Mouse (Mus musculus) myocyte (in vitro differentiated cells): ENCODE measurements at regions not wholly inside any gene's neighbourhood (a gene's known extent, or its start where the extent isn't known, plus 50 kb on each side); places are given as distances from the start of the nearest gene placed in this dataset.

Source experiments
- H3K27me3 ChIP-seq: one replicate; pipeline ENCODE4 v1.6.1; 2011; ENCODE audit not compliant: control insufficient read depth, insufficient read depth, insufficient read length
- H3K36me3 ChIP-seq: one replicate; pipeline ENCODE4 v1.6.1; 2011; ENCODE audit not compliant: control insufficient read depth, insufficient read depth
- H3K4me2 ChIP-seq: one replicate; pipeline ENCODE4 v1.6.1; 2011; ENCODE audit warnings: low read depth, control low read depth
- H3K4me3 ChIP-seq: one replicate; pipeline ENCODE4 v1.5.1; 2011; ENCODE audit warnings: mild to moderate bottlenecking, control low read depth, moderate library complexity
- H3K79me2 ChIP-seq: one replicate; pipeline ENCODE4 v1.6.1; 2011; ENCODE audit not compliant: control insufficient read depth, insufficient read depth
- H3ac ChIP-seq: one replicate; pipeline ENCODE4 v1.6.1; 2011; ENCODE audit not compliant: control insufficient read depth, insufficient read length
- CEBPB ChIP-seq: IDR thresholded peaks from 2 replicates; pipeline ENCODE4 v1.6.1; 2011; ENCODE audit warnings: mild to moderate bottlenecking, moderate library complexity; ENCODE audit not compliant: poor library complexity, insufficient read depth, severe bottlenecking
- E2F4 ChIP-seq: IDR thresholded peaks from one replicate; pipeline ENCODE4 v1.6.1; 2011; ENCODE audit warnings: mild to moderate bottlenecking, control low read depth, moderate library complexity; ENCODE audit not compliant: insufficient read depth
- MAX ChIP-seq: IDR thresholded peaks from one replicate; pipeline ENCODE4 v1.6.1; 2011; ENCODE audit warnings: low read depth, mild to moderate bottlenecking, control low read depth
- MYOD1 ChIP-seq, 3 experiments: IDR thresholded peaks; one replicate each; pipeline ENCODE4 v1.6.1; 2011; ENCODE audit warnings: control low read depth in 2 of 3, low read depth in 2 of 3, mild to moderate bottlenecking in 2 of 3, moderate library complexity in 1 of 3; ENCODE audit not compliant: insufficient read length in 2 of 3, control insufficient read depth in 1 of 3
- MYOG ChIP-seq, 3 experiments: IDR thresholded peaks; one replicate each; pipeline ENCODE4 v1.6.1; 2011; ENCODE audit warnings: control low read depth in 2 of 3, low read depth in 2 of 3, mild to moderate bottlenecking in 2 of 3; ENCODE audit not compliant: insufficient read length in 2 of 3, control insufficient read depth in 1 of 3, insufficient read depth in 1 of 3
- POLR2A ChIP-seq: IDR thresholded peaks from one replicate; pipeline ENCODE4 v1.6.1; 2011; ENCODE audit warnings: low read depth, mild to moderate bottlenecking, control low read depth, moderate library complexity; ENCODE audit not compliant: insufficient read length
- POLR2AphosphoS2 ChIP-seq: IDR thresholded peaks from one replicate; pipeline ENCODE4 v1.6.1; 2011; ENCODE audit warnings: low read depth, control low read depth; ENCODE audit not compliant: insufficient read length
- REST ChIP-seq: IDR thresholded peaks from one replicate; pipeline ENCODE4 v1.6.1; 2011; ENCODE audit warnings: mild to moderate bottlenecking, control low read depth, moderate library complexity; ENCODE audit not compliant: insufficient read depth, insufficient read length
- SRF ChIP-seq: IDR thresholded peaks from one replicate; pipeline ENCODE4 v1.6.1; 2011; ENCODE audit warnings: low read depth; ENCODE audit not compliant: control insufficient read depth, insufficient read length
- TCF12 ChIP-seq: IDR thresholded peaks from one replicate; pipeline ENCODE4 v1.6.1; 2011; ENCODE audit warnings: mild to moderate bottlenecking, control low read depth; ENCODE audit not compliant: poor library complexity, insufficient read depth, severe bottlenecking
- TCF3 ChIP-seq: IDR thresholded peaks from one replicate; pipeline ENCODE4 v1.6.1; 2011; ENCODE audit warnings: low read depth, control low read depth; ENCODE audit not compliant: insufficient read length
- USF1 ChIP-seq: IDR thresholded peaks from one replicate; pipeline ENCODE4 v1.6.1; 2011; ENCODE audit warnings: low read depth, mild to moderate bottlenecking, control low read depth, moderate library complexity

DNA sequence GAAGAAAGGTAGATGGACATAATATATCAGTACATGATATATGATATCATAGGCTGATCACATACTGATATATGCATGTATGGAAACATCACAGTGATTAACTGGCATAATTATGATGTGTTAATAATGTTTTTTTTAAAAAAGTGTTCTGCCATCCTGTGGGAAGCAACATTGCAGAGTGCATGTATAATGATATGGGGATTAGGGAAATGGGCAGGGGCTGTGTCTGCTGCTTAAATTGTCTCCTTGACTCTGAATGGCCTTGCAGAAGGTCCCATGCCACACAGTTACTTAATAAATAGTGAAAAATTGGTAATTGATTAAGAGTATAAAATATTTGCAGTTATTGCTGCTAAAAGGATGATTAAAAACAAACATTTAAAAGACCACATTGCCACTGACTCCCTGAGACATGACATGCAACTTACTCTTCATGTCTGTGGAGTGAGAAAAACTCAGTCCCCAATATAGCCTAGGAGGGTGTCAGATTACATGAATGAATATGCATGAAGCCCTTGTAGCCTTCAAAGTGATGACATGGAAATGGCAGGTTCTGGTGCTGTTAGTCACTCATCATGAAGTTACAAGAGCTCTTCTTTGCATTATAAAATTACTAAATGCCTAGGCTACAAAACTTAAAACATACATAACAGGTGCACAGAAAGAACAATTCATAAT lies 440.1 kb upstream of the Ube2e3 start:
- Histone ChIP-seq H3K4me3 (no peak overlapping the region), H3K27me3 (no peaks in the 10 kb centered on the region), H3ac (no peak overlapping the region), H3K4me2 (no peak overlapping the region), H3K79me2 (no peaks in the 10 kb centered on the region), H3K36me3 (no peaks in the 10 kb centered on the region)
- TF ChIP-seq TCF12 (no peak), SRF (no peak), MAX (no peak), E2F4 (no peak), USF1 (no peak), POLR2AphosphoS2 (no peak), MYOG (IDR thresholded peaks at IDR 0.05; ENCODE audit: control insufficient read depth in 1 of 3, insufficient read depth in 1 of 3, insufficient read length in 2 of 3, low read depth in 2 of 3) (no peak), REST (no peak), CEBPB (no peak), TCF3 (no peak), POLR2A (no peak), MYOD1 (IDR thresholded peaks at IDR 0.05; ENCODE audit: control insufficient read depth in 1 of 3, insufficient read length in 2 of 3, low read depth in 2 of 3) (no peak)

DNA sequence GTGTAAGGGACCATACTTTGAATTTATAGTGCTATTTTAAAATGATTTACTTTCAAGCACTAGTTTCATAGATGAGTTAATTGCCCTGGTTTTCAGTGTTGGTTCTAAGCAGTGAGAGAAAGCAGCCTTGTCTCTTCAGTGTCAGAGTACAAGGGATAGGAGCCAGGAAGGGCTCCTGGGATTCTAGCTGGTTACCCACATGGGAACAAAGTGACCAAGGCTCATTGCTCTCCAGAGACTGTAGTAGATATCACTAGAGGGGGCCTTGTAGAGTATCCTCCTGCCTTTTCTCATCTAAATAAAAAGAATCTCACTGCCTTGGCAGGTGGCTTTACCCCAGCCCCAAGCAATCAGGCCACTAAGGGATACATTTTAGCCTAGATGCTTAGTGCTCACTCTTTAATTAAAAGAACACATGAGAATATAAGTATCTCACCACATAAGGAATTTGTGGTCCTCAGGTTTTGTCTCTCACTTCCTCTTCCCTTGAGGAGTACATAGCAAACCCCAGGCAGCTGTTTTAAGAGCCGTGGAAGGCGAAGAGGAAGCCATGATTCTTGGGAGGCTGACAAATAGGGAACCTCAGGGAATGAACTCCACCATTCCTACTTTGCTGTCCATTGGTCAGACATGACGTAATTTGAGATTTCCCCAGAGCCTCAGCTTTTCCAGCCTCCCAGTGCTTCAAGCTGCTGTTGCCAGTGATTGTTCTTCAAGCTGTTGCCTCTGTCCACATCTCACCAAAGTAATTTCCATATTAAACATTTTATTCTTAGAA lies 449.2 kb upstream of the Ube2e3 start:
- TF ChIP-seq CEBPB (no peak), MAX (no peak), E2F4 (no peak), REST (no peak), POLR2A (no peak), SRF (no peak), POLR2AphosphoS2 (no peak), MYOD1 (IDR thresholded peaks at IDR 0.05; ENCODE audit: control insufficient read depth in 1 of 3, insufficient read length in 2 of 3, low read depth in 2 of 3) (no peak), MYOG (IDR thresholded peaks at IDR 0.05; ENCODE audit: control insufficient read depth in 1 of 3, insufficient read depth in 1 of 3, insufficient read length in 2 of 3, low read depth in 2 of 3) (no peak), USF1 (no peak), TCF3 (no peak), TCF12 (no peak)
- Histone ChIP-seq H3K4me3 (no peak overlapping the region), H3ac (no peak overlapping the region), H3K79me2 (no peaks in the 10 kb centered on the region), H3K27me3 (no peaks in the 10 kb centered on the region), H3K36me3 (no peaks in the 10 kb centered on the region), H3K4me2 (no peak overlapping the region)

DNA sequence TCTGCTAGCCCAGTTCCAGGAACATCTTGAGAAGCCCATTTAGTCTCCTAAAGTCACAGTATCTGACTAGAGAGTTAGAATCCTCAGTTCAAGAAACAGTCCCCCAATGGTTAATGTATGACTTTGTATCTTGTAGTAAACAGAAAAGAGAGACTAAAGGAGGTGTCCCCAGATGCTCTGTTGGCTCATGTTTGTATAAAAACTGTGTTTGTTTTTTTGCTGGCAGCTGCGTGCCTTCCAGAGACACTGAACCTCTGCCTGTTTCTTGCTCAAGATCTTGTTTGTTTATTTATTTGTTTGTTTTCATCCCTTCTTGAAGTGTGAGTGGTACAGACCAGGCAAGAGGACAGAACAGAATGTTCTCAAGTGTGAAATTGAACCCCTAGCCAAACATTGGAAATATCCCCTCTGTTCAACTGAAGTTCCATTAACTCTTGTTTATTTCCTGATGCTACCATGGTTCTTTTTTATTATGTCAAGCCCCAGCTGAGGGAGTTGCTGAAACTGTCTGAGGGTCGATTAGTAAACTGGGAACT lies 451.3 kb upstream of the Ube2e3 start:
- H3K27me3 ChIP-seq, result no peaks in the 10 kb centered on the region
- H3ac ChIP-seq, result no peak overlapping the region
- H3K36me3 ChIP-seq, result no peaks in the 10 kb centered on the region
- TF ChIP-seq TCF3, result no peak
- no peak overlapping the region for H3K4me3 ChIP-seq
- H3K4me2 ChIP-seq, result no peak overlapping the region
- H3K79me2 ChIP-seq, result no peaks in the 10 kb centered on the region

DNA sequence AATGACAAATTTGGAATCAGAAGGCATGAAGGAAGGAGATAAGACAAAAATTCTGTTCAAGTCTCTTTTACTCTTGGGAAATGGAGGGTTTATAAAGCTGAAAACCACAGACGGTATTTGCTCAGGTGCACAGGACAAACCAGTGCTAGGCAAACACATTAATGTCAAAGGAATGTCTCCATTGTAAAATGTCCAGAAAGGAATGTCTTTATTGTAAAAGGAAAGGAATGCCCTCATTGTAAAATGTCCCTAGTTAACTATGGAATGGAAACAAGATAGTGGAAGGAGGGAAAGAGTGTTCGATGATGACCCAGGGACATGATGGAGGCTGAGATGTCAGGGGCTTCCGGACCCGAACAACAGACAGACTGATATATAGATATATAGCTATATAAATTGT lies 454.9 kb upstream of the Ube2e3 start:
- Histone ChIP-seq H3K79me2 (no peaks in the 10 kb centered on the region), H3K36me3 (no peaks in the 10 kb centered on the region), H3K27me3 (no peaks in the 10 kb centered on the region), H3K4me3 (no peak overlapping the region), H3ac (no peak overlapping the region), H3K4me2 (no peak overlapping the region)
- TF ChIP-seq CEBPB, result no peak
- no peak for TF ChIP-seq POLR2A
- TF ChIP-seq MYOG (IDR thresholded peaks at IDR 0.05; ENCODE audit: control insufficient read depth in 1 of 3, insufficient read depth in 1 of 3, insufficient read length in 2 of 3, low read depth in 2 of 3), result no peak
- TF ChIP-seq USF1, result no peak
- no peak for TF ChIP-seq MAX
- TF ChIP-seq REST, result no peak
- no peak for TF ChIP-seq MYOD1 (IDR thresholded peaks at IDR 0.05; ENCODE audit: control insufficient read depth in 1 of 3, insufficient read length in 2 of 3, low read depth in 2 of 3)
- TF ChIP-seq E2F4, result no peak
- TF ChIP-seq POLR2AphosphoS2, result no peak
- TF ChIP-seq SRF, result no peak

DNA sequence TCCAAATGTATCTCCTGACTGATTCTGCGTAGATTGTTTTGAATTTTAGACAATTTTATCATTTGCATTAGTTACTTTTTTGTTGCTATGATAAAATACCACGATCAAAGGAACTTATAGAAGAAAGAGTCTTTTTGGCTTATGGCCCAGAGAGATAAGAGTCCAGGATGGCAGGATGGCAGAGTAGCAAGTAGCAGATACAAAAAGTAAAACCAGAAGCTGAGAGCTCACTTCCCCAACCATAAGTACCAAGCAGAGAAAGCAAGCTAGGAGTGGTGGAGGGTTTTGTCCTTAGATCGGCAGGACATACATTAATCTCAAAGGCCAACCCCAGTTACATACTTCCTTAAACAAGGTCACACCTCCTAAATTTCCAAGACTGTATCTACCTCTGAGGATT lies 457.7 kb upstream of the Cwc22 start:
- no peak overlapping the region for H3K4me2 ChIP-seq
- H3K79me2 ChIP-seq, result no peaks in the 10 kb centered on the region
- H3K27me3 ChIP-seq, result no peaks in the 10 kb centered on the region
- no peak for TF ChIP-seq SRF
- no peak for TF ChIP-seq CEBPB
- TF ChIP-seq MAX, result no peak
- no peak for TF ChIP-seq POLR2AphosphoS2
- no peak for TF ChIP-seq REST
- no peak for TF ChIP-seq TCF3
- no peak for TF ChIP-seq MYOD1 (IDR thresholded peaks at IDR 0.05; ENCODE audit: control insufficient read depth in 1 of 3, insufficient read length in 2 of 3, low read depth in 2 of 3)
- no peak for TF ChIP-seq MYOG (IDR thresholded peaks at IDR 0.05; ENCODE audit: control insufficient read depth in 1 of 3, insufficient read depth in 1 of 3, insufficient read length in 2 of 3, low read depth in 2 of 3)
- TF ChIP-seq USF1, result no peak
- no peak for TF ChIP-seq E2F4
- TF ChIP-seq TCF12, result no peak
- no peak for TF ChIP-seq POLR2A
- H3K4me3 ChIP-seq, result no peak overlapping the region
- no peaks in the 10 kb centered on the region for H3K36me3 ChIP-seq
- H3ac ChIP-seq, result no peak overlapping the region
